Comparison of ENCODE assay signal across 8 mouse cellular contexts in the genomic region with DNA sequence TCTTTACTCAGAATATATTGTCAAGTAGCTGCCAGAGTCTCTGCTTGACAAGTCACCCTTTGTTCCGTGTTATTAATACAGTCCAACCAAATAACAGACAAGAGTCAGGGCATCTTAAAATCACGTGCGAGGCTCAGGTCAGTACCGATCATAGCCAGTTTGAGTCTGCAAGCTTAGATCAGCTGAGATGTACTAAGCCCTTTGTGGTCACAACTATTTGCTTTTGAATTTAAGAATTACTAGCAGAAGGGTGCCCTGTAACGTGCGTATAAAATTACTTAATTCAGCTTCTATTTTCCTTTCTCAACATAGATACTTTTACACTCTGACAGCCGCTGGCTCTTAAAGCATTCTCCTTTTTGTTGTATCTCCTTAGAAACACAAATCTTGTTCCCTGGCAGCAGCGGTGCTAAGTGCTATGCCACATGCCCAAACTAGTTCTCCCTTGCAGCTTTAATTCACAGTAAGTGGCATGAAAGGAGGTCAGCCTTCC. TPM values are rescaled to one million over a fixed set of nuclear protein-coding genes. Genes with fewer than 3 reads are reported as not detected.
DNase-seq lines count a peak whose midpoint lies in the region; ATAC-seq and TF ChIP-seq lines count a peak whose summit lies in the region.
"Had no signal": no experiment of that assay in that cellular context is flagged by ENCODE, and none has a peak within 500 bp of the region (broad histone marks: within the 10 kb centered on the region; RNA-seq: fewer than 3 reads in every experiment).

No protein-coding gene starts in this region.

- DNase-seq in layer of hippocampus, adult 2 months (ENCODE audit: low spot score in 2 of 2) = peak in 1 of 2 experiments; percentile 32
- no peak for DNase-seq in layer of hippocampus, postnatal 36 days
- peak; percentile 51 for DNase-seq in forebrain, embryonic 14.5 days (ENCODE audit: low spot score)
- DNase-seq in adrenal gland, adult 8-10 months = no peak
- DNase-seq: kidney, postnatal 14 days had no signal

- peaks cover 8% of the 10 kb centered on the region for H3K4me1 ChIP-seq in forebrain, embryonic 14.5 days (ENCODE audit: control insufficient read depth, insufficient read depth, low read length)
- peaks cover 10% of the 10 kb centered on the region; the same call in 1 of the 2 replicates for H3K4me1 ChIP-seq in hindbrain, embryonic 12.5 days
- no peaks in the 10 kb centered on the region for H3K4me1 ChIP-seq in olfactory bulb, adult 2 months (ENCODE audit: control insufficient read depth, insufficient read depth, low read length)
- H3K4me1 ChIP-seq in intestine, embryonic 16.5 days (ENCODE audit: control insufficient read depth, insufficient read depth, low read length) = no peaks in the 10 kb centered on the region

- H3K4me3 ChIP-seq in layer of hippocampus, adult 2 months = no peak overlapping the region; the same call in 1 of the 2 replicates
- no peak overlapping the region for H3K4me3 ChIP-seq in forebrain, embryonic 14.5 days (ENCODE audit: low read depth, low read length)
- no peak overlapping the region for H3K4me3 ChIP-seq in hindbrain, embryonic 12.5 days
- no peak overlapping the region for H3K4me3 ChIP-seq in olfactory bulb, adult 2 months (ENCODE audit: insufficient read depth, low read depth, low read length)
- H3K4me3 ChIP-seq in intestine, embryonic 16.5 days (ENCODE audit: low read length) = no peak overlapping the region

- ATAC-seq in forebrain, embryonic 14.5 days = peak; percentile 72
- peak; percentile 73 for ATAC-seq in hindbrain, embryonic 12.5 days (ENCODE audit: low FRiP score)
- no peak for ATAC-seq in intestine, embryonic 16.5 days

- WGBS in forebrain, embryonic 14.5 days = 28% methylated on average over 8 of the region's 8 CpGs
- WGBS in hindbrain, embryonic 12.5 days = 32% methylated on average over 8 of the region's 8 CpGs
- 17% methylated on average over 8 of the region's 8 CpGs for WGBS in olfactory bulb, adult 2 months
- 64% methylated on average over 8 of the region's 8 CpGs for WGBS in intestine, embryonic 16.5 days

- no peaks in the 10 kb centered on the region for H3K27me3 ChIP-seq in forebrain, embryonic 14.5 days (replicated peaks; ENCODE audit: control insufficient read depth, insufficient read depth, low read length)
- H3K27me3 ChIP-seq in hindbrain, embryonic 12.5 days = no peaks in the 10 kb centered on the region
- no peaks in the 10 kb centered on the region for H3K27me3 ChIP-seq in intestine, embryonic 16.5 days (replicated peaks; ENCODE audit: control insufficient read depth, insufficient read depth, low read length)

- peak overlapping the region; percentile 77 for H3K27ac ChIP-seq in layer of hippocampus, adult 2 months
- H3K27ac ChIP-seq in forebrain, embryonic 14.5 days (ENCODE audit: low read depth, low read length) = no peak overlapping the region
- H3K27ac ChIP-seq in hindbrain, embryonic 12.5 days = no peak overlapping the region; the same call in 1 of the 2 replicates
- H3K27ac ChIP-seq in olfactory bulb, adult 2 months (ENCODE audit: insufficient read depth, low read depth, low read length) = peak overlapping the region; percentile 58; the same call in 1 of the 2 replicates
- H3K27ac ChIP-seq in intestine, embryonic 16.5 days (ENCODE audit: low read length) = no peak overlapping the region

- peak overlapping the region; percentile 12; the same call in 1 of the 2 replicates for H3K4me2 ChIP-seq in forebrain, embryonic 14.5 days (ENCODE audit: low read length)
- peak overlapping the region; percentile 5; the same call in 1 of the 2 replicates for H3K4me2 ChIP-seq in hindbrain, embryonic 12.5 days (replicated peaks)
- no peak overlapping the region for H3K4me2 ChIP-seq in intestine, embryonic 16.5 days (ENCODE audit: low read depth, low read length)

- TF ChIP-seq POLR2A in olfactory bulb, adult 2 months (IDR thresholded peaks at IDR 0.05; ENCODE audit: insufficient read depth, low read depth, low read length) = no peak

- TF ChIP-seq CTCF in layer of hippocampus, adult 2 months (conservative IDR thresholded peaks at IDR 0.05) = no peak
- TF ChIP-seq CTCF in olfactory bulb, adult 2 months (IDR thresholded peaks at IDR 0.05; ENCODE audit: insufficient read depth, low read depth, low read length) = no peak

- no peaks in the 10 kb centered on the region for H3K36me3 ChIP-seq in forebrain, embryonic 14.5 days (ENCODE audit: control insufficient read depth, insufficient read depth, low read length)
- H3K36me3 ChIP-seq in hindbrain, embryonic 12.5 days = no peaks in the 10 kb centered on the region
- no peaks in the 10 kb centered on the region for H3K36me3 ChIP-seq in intestine, embryonic 16.5 days (ENCODE audit: control insufficient read depth, insufficient read depth, low read length)

- no peaks in the 10 kb centered on the region for H3K9me3 ChIP-seq in forebrain, embryonic 14.5 days (replicated peaks; ENCODE audit: control insufficient read depth, low read length)
- no peaks in the 10 kb centered on the region for H3K9me3 ChIP-seq in hindbrain, embryonic 12.5 days (replicated peaks)
- no peaks in the 10 kb centered on the region for H3K9me3 ChIP-seq in intestine, embryonic 16.5 days (ENCODE audit: control insufficient read depth, low read length)

- no peak overlapping the region for H3K9ac ChIP-seq in forebrain, embryonic 14.5 days (ENCODE audit: low read length)
- no peak overlapping the region for H3K9ac ChIP-seq in hindbrain, embryonic 12.5 days
- H3K9ac ChIP-seq in intestine, embryonic 16.5 days (ENCODE audit: low read depth, low read length) = no peak overlapping the region

RNA-seq across cellular contexts. Expression of gene Ppargc1a, which starts 0.7 kb away (rescaled TPM):
- total RNA-seq in layer of hippocampus, adult 2 months (2021) = 10 to 100 TPM; 40.9 to 41.8 TPM
- 10 to 100 TPM; 42.8 to 46.1 TPM for total RNA-seq in layer of hippocampus, postnatal 36 days (2021)
- polyA plus RNA-seq in forebrain, embryonic 14.5 days (2014; fragmentation: Nextera tagmentation; extraction: Ambion mirVana) = 5.4 and 7.2 TPM in 2 replicates
- polyA plus RNA-seq in hindbrain, embryonic 12.5 days (2016; fragmentation: Nextera tagmentation; extraction: Ambion mirVana) = 4.5 and 5.8 TPM in 2 replicates
- polyA plus RNA-seq in olfactory bulb, adult 2 months (2012; ENCODE audit: insufficient read depth, insufficient read length, low replicate concordance, missing spikeins) = 97.5 TPM in 1 of 2 replicates, not detected in the other
- total RNA-seq in adrenal gland, adult 8-10 months (2022) = 1 to 10 TPM; 3.6 to 6.3 (median 4.6) TPM
- 8.9 and 10.5 TPM in 2 replicates for polyA plus RNA-seq in intestine, embryonic 16.5 days (2015; fragmentation: Nextera tagmentation; extraction: Ambion mirVana)

Comparison
In these comparisons a context has a peak if more than half of its experiments do, and no peak if none do; other contexts are left out.
1. H3K27ac ChIP-seq: peak in layer of hippocampus, adult 2 months (single experiment) and olfactory bulb, adult 2 months (single experiment); none in forebrain, embryonic 14.5 days (single experiment), hindbrain, embryonic 12.5 days (single experiment) and intestine, embryonic 16.5 days (single experiment).